Mouse (Mus musculus): ENCODE data around the gene Hyal1. TPM values are rescaled to one million over a fixed set of nuclear protein-coding genes. Genes with fewer than 3 reads are reported as not detected.

Gene Hyal1
- total RNA-seq (2021): 1 to 10 TPM; 6.0 to 8.5 TPM
- long read RNA-seq, experiment 1, partial matches to known transcripts: 0 of 2 reads
- long read RNA-seq, experiment 1, other reads (novel, unspliced or antisense): 0 of 2 reads
- long read RNA-seq, experiment 2, partial matches to known transcripts: 0 of 1 reads
- long read RNA-seq, experiment 2, other reads (novel, unspliced or antisense): 0 of 1 reads

DNA sequence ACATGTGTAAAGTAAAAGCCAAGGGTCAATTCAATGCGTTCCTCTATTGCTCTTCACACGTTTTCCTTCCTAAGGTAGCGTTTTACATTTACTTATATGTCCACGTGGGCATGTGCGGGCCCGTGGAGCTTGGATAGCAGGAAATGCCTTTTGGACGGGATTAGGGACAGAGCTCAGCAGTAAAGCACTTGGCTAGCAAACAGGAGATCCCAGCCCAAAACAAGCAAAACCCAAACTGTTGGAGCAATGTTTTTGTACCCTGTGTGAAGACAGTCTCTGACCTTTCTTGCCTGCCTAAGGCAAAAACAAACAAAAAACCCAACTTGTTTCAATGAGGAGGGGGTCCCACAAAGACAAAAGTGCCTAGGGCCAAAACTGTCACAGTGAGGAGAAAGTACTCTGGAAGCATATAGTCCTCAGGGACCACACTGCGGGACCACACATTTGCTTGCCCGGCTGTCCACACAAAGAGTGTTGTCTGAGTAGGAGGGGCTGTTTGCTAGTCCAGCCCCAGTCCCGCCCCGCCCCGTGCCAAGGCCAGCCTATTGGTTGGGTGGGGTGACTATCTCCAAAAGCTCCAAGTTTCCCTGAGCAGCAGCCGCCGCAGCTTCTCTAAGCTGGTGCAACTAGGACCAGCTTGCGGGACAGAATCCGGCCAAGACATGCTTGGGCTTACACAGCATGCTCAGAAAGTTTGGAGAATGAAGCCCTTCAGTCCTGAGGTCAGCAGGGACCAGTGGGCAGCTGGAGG lies at the start of gene Hyal1:
Gene Hyal1 (plus strand): TSS at position 571 of the 751 bp plus-strand sequence.
- peak within 1 kb of the TSS; percentile 63 for H3K27ac ChIP-seq
- no peak for DNase-seq (ENCODE audit: extremely low spot score in 1 of 2, low spot score in 2 of 2)
- H3K4me3 ChIP-seq: peak within 1 kb of the TSS; percentile 39; the same call in 1 of the 2 replicates
- TF ChIP-seq CTCF (IDR thresholded peaks at IDR 0.05): no peak
- intact Hi-C loops (cut with DNase I): loop anchor here (10.0 kb wide), 1 partner anchor 918 kb away; the partner anchor contains the start of gene Usp19

DNA sequence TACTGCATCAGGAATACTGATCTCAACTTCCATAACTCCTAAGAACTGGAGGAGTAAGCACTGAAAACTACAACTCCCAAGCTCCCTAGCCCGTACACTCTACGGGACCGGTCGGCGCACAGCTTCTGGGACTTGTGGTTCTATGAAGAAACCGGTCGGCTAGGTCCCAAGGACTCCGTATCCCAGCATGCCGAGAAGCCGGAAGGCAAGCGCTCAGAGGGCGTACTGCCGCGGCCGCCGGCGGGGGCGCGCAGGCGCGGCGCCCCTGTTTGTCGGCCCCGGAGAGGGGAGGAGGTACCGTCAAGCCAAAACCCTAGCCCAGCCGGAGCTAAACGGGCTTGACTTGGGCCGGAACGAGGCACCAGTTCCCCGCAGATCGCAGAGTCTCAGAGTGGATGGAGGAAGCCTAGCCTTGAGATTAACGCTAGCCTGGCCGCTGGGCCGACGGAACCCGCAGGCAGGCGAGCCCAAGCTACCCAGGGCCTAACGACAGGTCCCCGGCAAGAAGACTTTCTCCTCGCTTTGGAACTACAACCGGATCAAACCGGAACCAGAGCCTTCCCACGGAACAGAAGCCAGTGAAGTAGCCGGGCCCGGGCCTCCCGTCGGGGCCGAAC lies 42.8 kb upstream of the Hyal1 start, which contains the start of gene Tmem115:
Gene Tmem115 (plus strand): TSS at position 155 of the 617 bp plus-strand sequence.
- intact Hi-C loops (cut with DNase I): loop anchor here (10.0 kb wide), 1 partner anchor 649 kb away; the partner anchor contains the start of gene Rbm15b
- peak; percentile 90 to 94 for DNase-seq (ENCODE audit: extremely low spot score in 1 of 2, low spot score in 2 of 2)
- H3K27ac ChIP-seq: peak within 1 kb of the TSS; percentile 92
- peak within 1 kb of the TSS; percentile 69 for H3K4me3 ChIP-seq
- TF ChIP-seq CTCF (IDR thresholded peaks at IDR 0.05): peak; percentile 34

DNA sequence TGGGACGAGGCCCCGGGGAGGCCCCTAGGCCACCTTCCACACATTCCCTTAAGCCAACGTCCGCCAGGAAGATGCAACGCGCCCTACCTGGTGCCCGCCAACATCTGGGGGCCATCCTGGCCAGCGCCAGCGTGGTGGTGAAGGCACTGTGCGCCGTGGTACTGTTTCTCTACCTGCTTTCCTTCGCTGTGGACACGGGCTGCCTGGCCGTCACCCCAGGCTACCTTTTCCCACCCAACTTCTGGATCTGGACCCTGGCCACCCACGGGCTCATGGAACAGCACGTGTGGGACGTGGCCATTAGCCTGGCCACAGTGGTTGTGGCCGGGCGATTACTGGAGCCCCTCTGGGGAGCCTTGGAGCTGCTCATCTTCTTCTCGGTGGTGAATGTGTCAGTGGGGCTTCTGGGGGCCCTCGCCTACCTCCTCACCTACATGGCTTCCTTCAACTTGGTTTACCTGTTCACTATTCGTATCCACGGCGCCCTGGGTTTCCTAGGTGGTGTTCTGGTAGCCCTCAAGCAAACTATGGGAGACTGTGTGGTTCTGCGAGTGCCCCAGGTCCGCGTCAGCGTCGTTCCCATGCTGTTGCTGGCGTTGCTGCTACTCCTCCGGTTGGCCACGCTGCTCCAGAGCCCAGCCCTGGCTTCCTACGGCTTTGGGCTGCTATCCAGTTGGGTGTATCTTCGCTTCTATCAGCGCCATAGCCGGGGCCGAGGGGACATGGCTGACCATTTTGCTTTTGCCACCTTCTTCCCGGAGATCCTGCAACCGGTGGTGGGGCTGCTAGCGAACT lies 42.1 kb upstream of the Hyal1 start:
- H3K4me3 ChIP-seq: peak overlapping the region; percentile 69
- no peak for TF ChIP-seq CTCF (IDR thresholded peaks at IDR 0.05)
- H3K27ac ChIP-seq: peak overlapping the region; percentile 92
- intact Hi-C loops (cut with DNase I): loop anchor here (10.0 kb wide), 1 partner anchor 650 kb away; the partner anchor contains the start of gene Rbm15b
- no peak for DNase-seq (ENCODE audit: extremely low spot score in 1 of 2, low spot score in 2 of 2)

DNA sequence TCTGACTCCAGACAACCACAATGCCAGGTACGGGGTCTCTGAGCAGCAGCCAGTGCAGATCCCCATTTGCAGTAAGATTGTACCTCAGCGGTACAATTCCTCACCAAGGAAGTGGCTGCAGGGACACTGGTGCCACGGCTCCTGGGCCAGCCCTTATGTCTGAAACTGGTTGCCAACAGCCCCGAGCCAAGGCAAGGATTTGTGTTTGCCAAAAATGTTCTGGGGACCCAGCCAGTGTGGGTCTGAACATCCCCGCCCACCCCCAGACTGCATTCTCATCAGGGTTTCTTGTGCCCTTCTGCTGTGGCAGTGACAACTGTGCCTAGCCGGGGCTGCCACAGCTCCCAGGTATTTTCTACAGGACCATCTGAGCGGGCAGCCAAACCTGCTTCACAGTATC lies 38.5 kb upstream of the Hyal1 start:
- Histone ChIP-seq H3K27ac (no peak overlapping the region), H3K4me3 (no peak overlapping the region)
- intact Hi-C loops (cut with DNase I): loop anchor here (10.0 kb wide), 1 partner anchor 653 kb away; the partner anchor contains the start of gene Rbm15b
- TF ChIP-seq CTCF (IDR thresholded peaks at IDR 0.05): no peak
- no peak for DNase-seq (ENCODE audit: extremely low spot score in 1 of 2, low spot score in 2 of 2)

DNA sequence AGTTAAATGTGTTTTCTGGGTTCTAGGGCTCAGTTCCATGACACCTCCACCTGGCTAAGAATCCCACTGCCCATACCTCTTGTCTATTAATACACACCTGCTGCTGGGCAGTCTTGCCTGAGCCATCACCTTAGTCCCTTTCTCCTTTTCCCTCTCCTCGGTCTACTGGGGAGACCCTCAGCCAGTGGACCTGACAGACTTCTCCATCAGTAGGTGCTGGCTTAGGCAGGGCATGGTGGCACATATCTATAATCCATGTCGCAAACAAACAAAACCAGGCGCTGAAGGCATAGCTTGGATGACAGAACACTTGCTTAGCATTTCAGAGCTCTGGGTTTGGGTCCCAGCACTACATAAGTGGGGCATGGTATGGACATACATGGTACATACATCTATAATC lies 38.0 kb upstream of the Hyal1 start:
- DNase-seq (ENCODE audit: extremely low spot score in 1 of 2, low spot score in 2 of 2): no peak
- intact Hi-C loops (cut with DNase I): loop anchor here (10.0 kb wide), 1 partner anchor 654 kb away; the partner anchor contains the start of gene Rbm15b
- no peak overlapping the region for H3K27ac ChIP-seq
- no peak overlapping the region for H3K4me3 ChIP-seq
- TF ChIP-seq CTCF (IDR thresholded peaks at IDR 0.05): no peak

DNA sequence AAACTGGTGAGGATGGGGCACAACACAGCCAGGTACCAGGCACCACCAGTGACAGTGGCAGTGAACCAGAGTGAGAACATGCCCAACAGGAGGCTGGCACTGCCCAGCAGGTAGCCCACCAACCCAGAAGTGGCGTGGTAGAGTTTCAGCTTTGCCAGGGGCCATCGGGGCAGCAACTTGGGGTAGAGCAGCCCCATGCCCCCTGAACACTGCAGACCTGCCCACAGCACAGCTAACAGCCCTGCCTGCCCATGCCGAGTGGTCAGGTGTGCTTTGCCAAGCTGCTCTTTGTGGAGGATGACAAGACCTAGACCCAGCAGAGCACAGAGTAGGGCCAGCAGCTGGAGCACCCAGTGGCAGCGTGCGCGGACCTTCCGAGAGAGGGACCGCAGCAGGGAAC lies 36.8 kb upstream of the Hyal1 start:
- intact Hi-C loops (cut with DNase I): loop anchor here (10.0 kb wide), 1 partner anchor 655 kb away; the partner anchor contains the start of gene Rbm15b

DNA sequence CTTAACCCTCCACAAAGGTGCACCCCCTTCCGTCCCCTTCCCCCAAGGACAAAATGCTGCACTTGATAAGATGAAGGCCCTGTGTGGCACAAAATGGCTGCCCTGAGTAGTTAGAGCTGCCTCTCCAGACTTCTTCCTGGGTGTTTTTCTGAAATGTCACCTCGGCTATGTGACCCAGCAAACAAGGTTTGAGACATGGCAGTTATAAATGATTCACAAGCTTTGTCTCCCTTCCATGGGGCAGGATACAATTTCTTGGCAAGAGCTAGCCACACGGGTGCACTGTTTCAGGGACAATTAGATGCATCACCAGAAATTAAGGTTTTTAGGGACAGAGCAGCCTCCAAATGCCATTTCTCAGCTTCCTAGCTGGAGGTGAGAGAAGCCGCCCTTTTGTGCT lies 36.3 kb upstream of the Hyal1 start:
- Histone ChIP-seq H3K27ac (no peak overlapping the region), H3K4me3 (no peak overlapping the region)
- intact Hi-C loops (cut with DNase I): no loop called here
- TF ChIP-seq CTCF (IDR thresholded peaks at IDR 0.05): no peak
- DNase-seq (ENCODE audit: extremely low spot score in 1 of 2, low spot score in 2 of 2): no peak

More for the DNA sequence above, 36.8 kb upstream of the Hyal1 start:
- Histone ChIP-seq H3K27ac (no peak overlapping the region), H3K4me3 (no peak overlapping the region)
- no peak for DNase-seq (ENCODE audit: extremely low spot score in 1 of 2, low spot score in 2 of 2)
- no peak for TF ChIP-seq CTCF (IDR thresholded peaks at IDR 0.05)

DNA sequence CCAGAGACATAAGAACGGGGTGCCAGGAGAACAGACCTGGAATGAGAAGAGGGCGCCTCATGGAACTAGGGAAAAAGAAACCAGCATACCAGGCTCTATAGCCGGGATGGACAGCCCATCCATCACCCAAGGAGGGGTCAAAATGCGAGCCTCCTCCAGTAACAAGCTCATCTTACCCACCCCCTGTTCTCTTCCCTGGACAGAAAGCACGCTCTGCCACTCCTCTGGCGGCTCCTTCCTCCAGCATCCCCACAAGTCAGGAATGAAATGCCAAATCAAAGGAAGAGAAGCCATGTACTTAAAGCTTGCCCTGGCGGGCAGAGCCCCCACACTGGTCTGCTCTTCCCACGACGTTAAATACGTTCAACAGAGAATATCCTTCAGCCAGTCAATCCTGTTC lies 35.7 kb upstream of the Hyal1 start:
- H3K4me3 ChIP-seq: peak overlapping the region; percentile 95
- no peak for DNase-seq (ENCODE audit: extremely low spot score in 1 of 2, low spot score in 2 of 2)
- H3K27ac ChIP-seq: peak overlapping the region; percentile 95
- TF ChIP-seq CTCF (IDR thresholded peaks at IDR 0.05): no peak
- intact Hi-C loops (cut with DNase I): no loop called here

DNA sequence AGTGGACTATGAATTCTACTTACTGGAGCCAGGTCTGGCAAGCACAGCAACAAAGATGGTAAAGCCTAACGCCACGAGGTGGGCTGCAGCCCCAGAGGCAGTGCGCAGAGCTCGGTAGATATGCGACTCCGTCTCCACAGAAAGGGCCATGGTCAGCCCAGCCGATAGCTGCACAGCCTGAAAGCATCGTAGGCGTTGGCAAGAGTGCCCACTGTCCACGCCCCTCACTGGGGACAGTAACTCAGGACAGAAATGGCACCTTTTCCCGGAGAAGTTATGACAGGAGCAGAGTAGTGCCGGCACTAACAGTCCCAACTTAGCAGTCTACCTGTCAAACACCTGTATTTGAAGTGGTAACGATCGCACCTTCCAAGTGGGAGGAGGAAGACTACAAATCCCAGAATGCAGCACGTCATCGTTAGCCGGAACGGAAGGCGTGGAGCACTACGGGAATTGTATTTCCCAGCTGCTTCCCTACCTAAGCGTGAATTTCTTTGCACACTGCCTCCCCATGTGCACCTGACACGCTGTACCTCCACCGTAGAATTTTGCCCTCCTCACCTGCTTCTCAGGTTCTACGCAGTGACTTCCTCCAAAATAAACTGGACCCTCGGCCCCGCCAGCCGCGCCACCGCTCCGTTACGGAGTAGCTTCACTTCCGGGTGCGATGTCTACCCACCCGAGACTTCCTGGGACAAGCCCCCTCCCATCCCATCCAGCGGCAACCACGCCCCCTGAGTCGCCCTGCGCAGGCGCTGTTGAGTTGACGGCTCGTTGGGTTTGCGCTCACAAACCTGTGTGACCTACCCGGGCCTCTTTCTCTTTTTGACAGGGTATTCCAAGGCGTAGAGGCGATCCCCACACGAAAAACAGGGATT lies 35.0 kb upstream of the Hyal1 start, which contains the start of the genes Cyb561d2 and Nprl2:
Gene Cyb561d2 (minus strand): TSS at position 720 of the 878 bp plus-strand sequence.
Gene Nprl2 (plus strand): TSS at position 753 of the 878 bp plus-strand sequence.
- peak; percentile 91 to 94 for DNase-seq (ENCODE audit: extremely low spot score in 1 of 2, low spot score in 2 of 2)
- intact Hi-C loops (cut with DNase I): no loop called here
- H3K4me3 ChIP-seq: peak within 1 kb of the TSS; percentile 95
- no peak; the same call in 1 of the 2 replicates for TF ChIP-seq CTCF (IDR thresholded peaks at IDR 0.05)
- peak within 1 kb of the TSS; percentile 95 for H3K27ac ChIP-seq

DNA sequence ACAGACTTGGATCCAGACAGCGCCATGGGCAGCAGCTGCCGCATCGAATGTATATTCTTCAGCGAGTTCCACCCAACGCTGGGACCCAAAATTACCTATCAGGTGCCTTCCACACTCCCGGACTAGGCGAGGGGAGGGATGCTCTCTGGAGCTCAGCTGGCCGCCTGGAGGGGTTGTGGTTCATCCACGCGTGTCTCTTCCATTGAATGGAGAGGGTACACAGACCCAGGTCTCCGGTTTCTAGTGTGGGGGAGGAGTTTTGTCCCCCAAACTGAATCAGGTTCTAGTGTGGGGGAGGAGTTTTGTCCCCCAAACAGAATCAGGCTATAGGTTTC lies 34.4 kb upstream of the Hyal1 start:
- DNase-seq (ENCODE audit: extremely low spot score in 1 of 2, low spot score in 2 of 2): no peak
- TF ChIP-seq CTCF (IDR thresholded peaks at IDR 0.05): no peak
- peak overlapping the region; percentile 95 for H3K27ac ChIP-seq

More for the DNA sequence above, 34.4 kb upstream of the Hyal1 start:
- H3K4me3 ChIP-seq: peak overlapping the region; percentile 95
- intact Hi-C loops (cut with DNase I): no loop called here

All from left cerebral cortex, adult 2 months (tissue).